Mouse (Mus musculus) heart, adult 2 months (tissue): ENCODE data around the gene Gpr45. TPM values are rescaled to one million over a fixed set of nuclear protein-coding genes. Genes with fewer than 3 reads are reported as not detected.

Experiments used
- DNase-seq, 2 experiments: peaks; one replicate each; pipeline ENCODE4 v3.0.0; 2021
- H3K27ac ChIP-seq: fragments of 200-600 bp; 2 replicates; pipeline ENCODE4 v1.8.1; 2022
- H3K27me3 ChIP-seq: fragments of 200-500 bp; 2 replicates; pipeline ENCODE4 v1.6.1; 2012; ENCODE audit warnings: mild to moderate bottlenecking, low read length, inconsistent platforms, mixed read lengths; ENCODE audit not compliant: control insufficient read depth, insufficient read depth
- H3K36me3 ChIP-seq: fragments of 200-500 bp; 2 replicates; pipeline ENCODE4 v1.6.1; 2012; ENCODE audit warnings: low read length, inconsistent platforms; ENCODE audit not compliant: control insufficient read depth, insufficient read depth
- H3K4me1 ChIP-seq: fragments of 200-500 bp; 2 replicates; pipeline ENCODE4 v1.6.1; 2011; ENCODE audit warnings: low read length; ENCODE audit not compliant: control insufficient read depth, insufficient read depth
- H3K4me3 ChIP-seq: fragments of 200-600 bp; 2 replicates; pipeline ENCODE4 v1.8.1; 2022
- H3K79me2 ChIP-seq: fragments of 200-500 bp; replicated peaks from 2 replicates; pipeline ENCODE4 v1.6.1; 2012; ENCODE audit warnings: mild to moderate bottlenecking, inconsistent platforms, low read length, moderate library complexity, mixed read lengths; ENCODE audit not compliant: control insufficient read depth, insufficient read depth
- H3K9ac ChIP-seq: fragments of 200-500 bp; 2 replicates; pipeline ENCODE4 v1.6.1; 2012; ENCODE audit warnings: low read depth, mild to moderate bottlenecking, control low read depth, inconsistent platforms, low read length, mixed read lengths
- CTCF ChIP-seq: fragments of 200-600 bp; IDR thresholded peaks from 2 replicates; pipeline ENCODE4 v1.8.1; 2022; ENCODE audit warnings: antibody characterized with exemption, mild to moderate bottlenecking, moderate library complexity
- EP300 ChIP-seq: fragments of 200-500 bp; IDR thresholded peaks from 2 replicates; pipeline ENCODE4 v1.6.1; 2011; ENCODE audit warnings: low read depth, low read length, control low read depth; ENCODE audit not compliant: insufficient read depth
- POLR2A ChIP-seq: fragments of 200-500 bp; IDR thresholded peaks from 2 replicates; pipeline ENCODE4 v1.6.1; 2011; ENCODE audit warnings: mild to moderate bottlenecking, low read depth, low read length, control low read depth; ENCODE audit not compliant: insufficient read depth
- WGBS: fragments of 180-500 bp; shearing (Covaris S2); methylation state at CpG from one replicate; pipeline ENCODE4 v1.1.7; 2018; 5-methylcytosine and 5-hydroxymethylcytosine counted together
- intact Hi-C: fragments of 180-260 bp; cut with DNase I; formaldehyde crosslinking; loops from one replicate; pipeline ENCODE4 v1.15.1; 2025
- long read RNA-seq: library from polyadenylated mRNA; stranded (forward); transcript quantifications from one replicate; pipeline ENCODE4 v2.0.0, GENCODE M21; 2021
- polyA plus RNA-seq: library from polyadenylated mRNA; depleted of rRNA; stranded (reverse); fragments of >200 nt; gene quantifications from 2 replicates; pipeline ENCODE4 v1.2.3, GENCODE M21; 2012; rRNA removed
- total RNA-seq, 2 experiments: library from RNA; stranded (reverse); gene quantifications; 2 replicates each; pipeline ENCODE4 v1.2.3; 2021

Gpr45 gene
- total RNA-seq (under 1 TPM; 0.10 to 0.25 TPM), polyA plus RNA-seq (0.20 and 0.41 TPM in 2 replicates)
- long read RNA-seq = 0 reads

DNA sequence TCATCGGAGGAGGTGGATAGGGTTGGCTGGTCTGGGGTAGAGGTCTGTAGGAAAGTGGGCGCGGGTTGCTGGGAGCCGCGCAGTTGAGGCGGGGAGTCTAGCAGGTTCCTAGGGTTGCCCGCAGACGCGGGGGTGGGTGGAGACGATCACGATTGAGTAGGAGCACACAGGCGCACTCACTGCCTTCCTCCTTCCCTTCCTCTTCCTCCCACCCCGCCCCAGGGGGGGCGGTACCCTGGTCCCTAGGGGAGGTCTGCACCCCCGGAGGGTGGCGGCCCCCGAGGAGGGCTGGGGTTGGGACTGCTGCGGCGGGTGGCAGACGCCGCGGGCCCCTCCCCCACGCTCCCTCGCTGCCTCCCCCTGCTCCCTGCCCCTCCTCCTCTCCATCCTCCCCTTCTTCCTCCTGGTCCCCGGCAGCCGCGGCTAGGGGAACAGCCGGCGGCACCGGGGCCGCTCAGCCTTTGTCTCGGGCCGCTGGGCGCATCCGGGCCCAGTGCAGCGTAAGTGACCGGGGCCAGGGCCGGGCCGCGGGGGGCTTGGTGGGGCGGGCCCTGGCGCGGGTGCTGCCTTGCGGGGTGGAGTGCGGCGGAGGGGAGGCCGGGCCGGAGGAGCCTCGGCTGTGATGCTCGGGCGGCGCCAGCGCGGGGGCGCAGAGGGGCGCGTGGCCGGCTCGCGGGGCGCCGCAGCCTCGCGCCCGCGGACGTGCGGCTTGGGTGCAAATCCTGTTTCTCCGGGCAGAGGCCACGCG lies at the start of gene Gpr45:
Gene Gpr45 (plus strand): TSS at position 139 of the 748 bp plus-strand sequence.
- Histone ChIP-seq H3K79me2 (no peaks in the 10 kb centered on the region), H3K27ac (no peak within 1 kb of the TSS), H3K36me3 (no peaks in the 10 kb centered on the region), H3K9ac (peak within 1 kb of the TSS; percentile 32), H3K4me1 (no peaks in the 10 kb centered on the region), H3K27me3 (peaks cover 7% of the 10 kb centered on the region), H3K4me3 (peak within 1 kb of the TSS; percentile 22)
- intact Hi-C loops = no loop called here
- DNase-seq = peak; percentile 28 to 48
- TF ChIP-seq EP300 (no peak), CTCF (no peak), POLR2A (no peak)
- 4% methylated on average over 61 of the region's 71 CpGs for WGBS

GRCm38 (mm10) chr1:42905148-42905547 lies 47.5 kb upstream of the Gpr45 start:
- Histone ChIP-seq H3K4me1 (no peaks in the 10 kb centered on the region), H3K36me3 (no peaks in the 10 kb centered on the region), H3K27me3 (no peaks in the 10 kb centered on the region), H3K4me3 (no peak overlapping the region), H3K79me2 (no peaks in the 10 kb centered on the region), H3K9ac (no peak overlapping the region), H3K27ac (no peak overlapping the region)
- TF ChIP-seq EP300 = no peak
- no peak for TF ChIP-seq POLR2A
- intact Hi-C loops = no loop called here
- no peak for DNase-seq
- WGBS = 85% methylated on average over 11 of the region's 11 CpGs

- H3K27me3 ChIP-seq = no peaks in the 10 kb centered on the region
- no peak overlapping the region for H3K4me3 ChIP-seq
- no peak overlapping the region for H3K9ac ChIP-seq
- TF ChIP-seq EP300 (no peak), CTCF (no peak), POLR2A (no peak)
- no peak overlapping the region for H3K27ac ChIP-seq
- no peak for DNase-seq
- no peaks in the 10 kb centered on the region for H3K36me3 ChIP-seq
- intact Hi-C loops = no loop called here
- H3K4me1 ChIP-seq = no peaks in the 10 kb centered on the region
- H3K79me2 ChIP-seq = no peaks in the 10 kb centered on the region
- WGBS = 88% methylated on average over 7 of the region's 7 CpGs
Measured at GRCm38 (mm10) chr1:42906696-42907095, 46.0 kb upstream of the Gpr45 start.

- Histone ChIP-seq H3K79me2 (no peaks in the 10 kb centered on the region), H3K4me1 (no peaks in the 10 kb centered on the region), H3K27me3 (no peaks in the 10 kb centered on the region), H3K36me3 (no peaks in the 10 kb centered on the region), H3K27ac (no peak overlapping the region), H3K9ac (no peak overlapping the region), H3K4me3 (no peak overlapping the region)
- intact Hi-C loops = no loop called here
- 70% methylated on average over 4 of the region's 4 CpGs for WGBS
- TF ChIP-seq CTCF (no peak), EP300 (no peak), POLR2A (no peak)
- no peak for DNase-seq
Measured at GRCm38 (mm10) chr1:42907153-42907552, 45.5 kb upstream of the Gpr45 start.

GRCm38 (mm10) chr1:42915062-42915461 lies 37.6 kb upstream of the Gpr45 start:
- Histone ChIP-seq H3K27ac (no peak overlapping the region), H3K4me3 (no peak overlapping the region), H3K27me3 (no peaks in the 10 kb centered on the region), H3K4me1 (no peaks in the 10 kb centered on the region), H3K79me2 (no peaks in the 10 kb centered on the region), H3K36me3 (no peaks in the 10 kb centered on the region), H3K9ac (no peak overlapping the region)
- DNase-seq = no peak
- 10% methylated on average over 4 of the region's 4 CpGs for WGBS
- intact Hi-C loops = loop anchor here (1.0 to 5.0 kb wide), 3 partner anchors 151 to 347 kb away; no protein-coding TSS in a partner anchor
- no peak for TF ChIP-seq EP300
- TF ChIP-seq CTCF = peak; percentile 78

- intact Hi-C loops = loop anchor here (5.0 kb wide), 1 partner anchor 346 kb away; no protein-coding TSS in a partner anchor
- DNase-seq = no peak
Measured at GRCm38 (mm10) chr1:42916719-42917118, 36.0 kb upstream of the Gpr45 start.

More at GRCm38 (mm10) chr1:42916719-42917118, 36.0 kb upstream of the Gpr45 start:
- no peaks in the 10 kb centered on the region for H3K4me1 ChIP-seq
- no peak for TF ChIP-seq CTCF
- TF ChIP-seq EP300 = no peak
- TF ChIP-seq POLR2A = no peak
- no peak overlapping the region for H3K4me3 ChIP-seq
- no peaks in the 10 kb centered on the region for H3K79me2 ChIP-seq
- H3K9ac ChIP-seq = no peak overlapping the region
- H3K27me3 ChIP-seq = no peaks in the 10 kb centered on the region
- WGBS = 74% methylated on average over 7 of the region's 7 CpGs
- no peaks in the 10 kb centered on the region for H3K36me3 ChIP-seq
- no peak overlapping the region for H3K27ac ChIP-seq
